Mouse (Mus musculus) 416B (cell line): ENCODE measurements around the gene Nubp2.
A peak's percentile ranks its signal among the peaks of the same experiment; 100 is the strongest.

ENCODE experiments used
- DNase-seq: peaks from one replicate; pipeline ENCODE4 v3.0.0; 2011; ENCODE audit warnings: low read depth

The Nubp2 gene

DNA sequence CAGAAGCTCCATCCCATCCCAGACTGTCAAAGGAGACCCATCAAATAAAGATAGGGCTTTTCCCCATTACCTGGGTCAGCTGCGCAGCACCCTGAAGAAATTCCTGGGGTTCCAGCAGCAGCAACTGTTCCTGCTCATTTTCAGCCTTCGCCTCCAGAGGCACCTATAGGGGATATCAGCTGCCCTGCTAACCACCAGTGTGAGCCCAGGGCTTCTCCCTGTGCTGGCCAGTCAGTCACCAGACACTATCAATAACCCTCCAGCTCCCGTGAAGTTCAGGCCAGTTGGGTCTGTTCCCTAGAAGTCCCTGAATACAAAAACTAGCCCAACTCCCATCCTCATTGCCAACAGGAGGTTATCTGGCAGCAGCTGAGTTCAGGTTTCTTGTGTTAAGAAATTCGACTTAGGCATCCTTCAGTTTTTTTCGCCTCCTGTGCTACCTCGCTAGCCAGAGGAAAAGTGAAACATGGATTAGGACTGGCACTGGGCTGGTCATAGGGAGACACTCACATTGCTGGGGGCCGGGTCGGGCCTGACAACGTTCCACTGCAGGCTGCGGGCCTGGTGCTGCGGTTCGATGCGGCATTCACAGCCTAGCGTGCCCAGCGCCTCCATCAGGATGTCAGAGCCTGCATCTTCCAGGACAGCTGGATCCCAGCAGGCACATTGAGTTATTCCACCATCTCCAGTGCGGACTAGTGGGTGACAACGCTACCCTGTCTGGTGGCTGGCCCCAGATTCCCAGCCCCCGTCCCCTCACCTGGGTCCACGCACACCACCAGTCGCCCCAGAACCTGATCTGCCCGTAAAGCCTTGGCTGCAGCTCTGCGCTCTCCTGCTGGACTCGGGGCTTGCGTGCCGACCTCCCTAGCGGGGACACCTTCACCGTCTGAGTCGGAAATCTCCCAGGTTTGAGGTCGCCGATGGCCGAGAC, 8.2 kb upstream of the Nubp2 start:
- peak; percentile 22 for DNase-seq

GRCm38 (mm10) chr17:24893276-24893675, 7.1 kb upstream of the Nubp2 start:
- DNase-seq = no peak

DNA sequence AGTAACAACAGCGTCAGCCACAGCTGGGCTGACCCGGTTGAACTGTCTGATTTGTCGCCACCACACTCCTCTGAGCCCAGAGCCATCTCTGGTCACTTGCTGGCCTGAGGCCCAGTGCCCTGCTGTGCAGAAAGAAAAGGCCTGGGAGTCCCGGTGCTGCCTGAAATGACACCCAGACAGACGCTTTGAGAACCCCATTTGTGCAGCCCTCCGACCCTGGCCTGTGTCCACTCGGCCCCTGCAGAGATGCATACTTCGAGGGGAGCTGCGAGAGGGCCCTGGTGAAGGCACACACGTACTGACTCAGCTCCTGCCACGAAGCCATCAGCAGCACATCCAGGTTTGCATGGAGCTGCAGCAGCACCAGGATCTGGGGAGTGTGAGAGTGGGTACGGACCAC, 6.6 kb upstream of the Nubp2 start:
- no peak for DNase-seq

DNA sequence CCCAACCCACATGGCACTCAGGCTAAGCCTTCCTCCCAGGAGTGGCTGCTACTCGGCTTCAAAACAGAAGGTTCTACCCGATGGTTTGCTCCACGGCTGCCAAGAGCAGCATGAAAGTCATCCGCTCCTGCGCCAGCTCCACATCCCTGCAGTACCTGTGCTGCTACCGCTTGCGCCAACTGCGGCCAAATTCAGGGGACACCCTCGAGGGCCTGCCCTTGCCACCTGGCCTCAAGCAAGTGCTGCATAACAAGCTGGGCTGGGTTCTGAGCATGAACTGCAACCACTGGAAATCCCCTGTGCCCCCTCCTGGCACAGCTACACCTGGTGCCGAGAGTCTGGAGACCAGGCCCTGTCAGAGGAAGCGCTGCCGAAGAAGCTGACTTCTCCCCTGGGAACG, 5.2 kb upstream of the Nubp2 start:
- DNase-seq = no peak

DNA sequence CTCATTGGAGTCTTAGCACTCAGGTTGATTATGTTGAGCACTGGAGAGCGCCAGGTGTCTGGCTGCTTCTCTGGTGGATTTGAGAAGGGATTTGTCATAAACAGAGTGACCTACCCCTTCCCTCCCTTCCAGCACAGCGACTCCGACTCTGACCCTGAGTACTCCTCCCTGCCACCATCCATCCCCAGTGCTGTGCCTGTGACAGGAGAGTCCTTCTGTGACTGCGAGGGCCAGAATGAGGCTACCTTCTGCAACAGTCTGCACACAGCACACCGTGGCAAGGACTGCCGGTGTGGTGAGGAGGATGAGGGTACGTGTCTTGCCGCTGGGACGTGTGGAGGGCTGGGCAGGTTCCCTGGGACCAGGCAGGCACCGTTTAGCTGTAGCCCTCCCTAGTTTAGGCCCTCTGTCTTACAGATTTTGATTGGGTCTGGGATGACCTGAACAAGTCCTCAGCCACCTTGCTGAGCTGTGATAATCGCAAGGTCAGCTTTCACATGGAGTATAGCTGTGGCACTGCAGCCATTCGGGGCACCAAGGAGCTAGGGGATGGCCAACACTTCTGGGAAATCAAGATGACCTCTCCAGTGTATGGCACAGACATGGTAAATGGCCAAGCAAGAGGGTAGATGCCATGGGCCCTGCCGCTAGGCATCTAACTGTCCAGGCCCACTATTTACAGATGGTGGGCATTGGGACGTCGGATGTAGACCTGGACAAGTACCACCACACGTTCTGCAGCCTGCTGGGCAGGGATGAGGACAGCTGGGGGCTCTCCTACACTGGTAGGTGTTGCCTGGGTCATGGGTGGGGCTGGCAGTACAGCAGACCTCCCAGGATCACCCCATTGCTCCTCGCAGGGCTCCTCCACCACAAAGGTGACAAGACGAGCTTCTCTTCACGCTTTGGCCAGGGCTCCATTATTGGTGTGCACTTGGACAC, 4.3 kb upstream of the Nubp2 start:
- no peak for DNase-seq

DNA sequence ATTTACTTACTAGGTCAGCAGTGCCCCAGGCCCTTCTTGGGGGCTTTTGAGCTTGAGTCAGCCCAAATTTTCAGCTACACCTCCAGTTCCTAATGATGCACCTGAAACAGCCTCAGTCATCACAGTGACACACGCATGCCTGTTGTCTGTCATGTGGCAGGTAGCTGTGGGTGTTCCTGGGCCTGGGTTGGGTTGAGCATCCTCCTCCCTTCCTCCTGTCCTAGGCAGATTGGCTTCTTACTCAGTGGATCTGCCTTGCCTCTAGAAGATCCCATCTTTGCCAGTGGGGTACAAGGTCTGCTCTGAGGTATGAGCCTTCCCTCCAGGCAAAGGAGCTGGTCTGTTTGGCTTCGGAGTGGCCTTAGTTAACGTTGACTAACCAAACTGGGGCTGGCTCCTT, 2.7 kb upstream of the Nubp2 start:
- DNase-seq = no peak

DNA sequence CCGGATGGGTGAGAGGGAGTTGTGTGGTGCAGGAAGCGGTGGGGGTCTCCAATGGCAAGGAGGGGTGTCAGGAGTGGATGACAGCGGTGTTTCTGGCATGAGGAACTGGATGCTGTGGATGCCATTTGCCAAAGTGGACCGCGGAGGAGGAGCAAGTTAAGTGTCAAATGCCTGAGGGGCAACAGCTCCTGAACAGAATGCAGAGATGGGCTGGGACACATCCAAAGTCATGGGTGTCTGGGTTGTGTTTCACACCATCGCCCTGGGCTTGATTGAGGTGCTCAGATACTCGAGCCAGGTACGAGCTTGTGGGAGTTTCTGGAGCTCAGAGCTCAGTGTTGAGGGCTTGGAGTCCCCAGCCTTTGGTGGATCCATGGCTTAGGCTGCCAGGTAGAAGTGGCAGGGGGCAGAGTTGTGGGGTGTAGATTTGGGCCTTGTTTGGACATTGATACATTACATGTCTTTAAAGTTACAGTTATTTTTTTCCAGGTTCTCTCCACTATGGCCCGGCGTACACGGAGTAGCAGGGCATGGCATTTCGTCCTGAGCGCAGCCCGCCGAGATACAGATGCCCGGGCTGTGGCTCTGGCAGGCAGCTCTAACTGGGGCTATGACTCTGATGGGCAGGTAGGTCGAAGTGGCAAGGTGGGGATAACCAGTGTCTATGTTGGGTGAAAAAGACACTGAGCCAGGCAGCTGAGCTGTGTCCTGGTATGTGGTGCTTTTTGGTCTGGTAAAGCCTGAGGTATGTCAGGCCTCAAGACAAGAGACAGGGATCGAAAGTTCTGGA, 1.3 kb upstream of the Nubp2 start:
- peak; percentile 31 for DNase-seq

- DNase-seq = no peak
These were observed 753 bp upstream of the Nubp2 start for GRCm38 (mm10) chr17:24886932-24887271.

DNA sequence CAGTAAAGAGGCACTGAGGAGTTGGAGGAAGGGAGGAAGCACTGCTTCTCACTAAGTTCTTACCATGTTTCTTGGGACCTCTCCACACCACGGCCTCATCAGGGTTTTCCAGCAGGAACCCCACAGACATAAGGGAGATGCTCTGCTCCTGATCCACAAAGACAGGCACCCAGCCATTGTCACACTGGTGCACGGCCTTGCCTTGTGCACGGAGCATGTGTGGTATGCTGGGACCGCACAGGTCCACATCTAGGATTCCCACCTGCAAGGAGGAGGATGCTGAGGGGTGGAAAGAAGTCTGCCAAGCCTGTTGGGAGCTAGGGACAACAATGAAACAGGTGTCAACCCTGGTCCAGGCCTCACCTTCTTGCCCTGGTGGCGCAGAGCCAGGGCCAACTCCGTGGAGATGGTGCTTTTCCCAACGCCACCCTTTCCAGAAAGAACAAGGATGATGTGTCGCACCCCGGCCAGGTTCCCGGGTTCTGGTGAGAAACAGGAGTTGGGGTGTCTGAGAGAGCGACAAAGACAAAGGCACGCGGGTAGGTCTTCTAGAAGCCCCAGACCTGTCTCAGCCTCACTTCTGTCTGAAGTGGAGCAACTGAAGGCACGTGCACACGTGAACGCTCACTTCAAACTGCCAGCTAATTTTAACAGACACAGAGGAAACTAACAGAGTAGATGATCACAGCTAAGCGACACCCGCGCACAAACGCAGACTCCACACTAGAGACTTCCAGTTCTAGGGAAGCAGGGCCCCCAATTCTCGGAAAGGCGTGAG, 604 bp downstream of the Nubp2 start:
- no peak for DNase-seq

GRCm38 (mm10) chr17:24884391-24884790, 1.8 kb downstream of the Nubp2 start:
- no peak for DNase-seq

GRCm38 (mm10) chr17:24881738-24882440, 4.3 kb downstream of the Nubp2 start:
- peak; percentile 82 for DNase-seq

DNA sequence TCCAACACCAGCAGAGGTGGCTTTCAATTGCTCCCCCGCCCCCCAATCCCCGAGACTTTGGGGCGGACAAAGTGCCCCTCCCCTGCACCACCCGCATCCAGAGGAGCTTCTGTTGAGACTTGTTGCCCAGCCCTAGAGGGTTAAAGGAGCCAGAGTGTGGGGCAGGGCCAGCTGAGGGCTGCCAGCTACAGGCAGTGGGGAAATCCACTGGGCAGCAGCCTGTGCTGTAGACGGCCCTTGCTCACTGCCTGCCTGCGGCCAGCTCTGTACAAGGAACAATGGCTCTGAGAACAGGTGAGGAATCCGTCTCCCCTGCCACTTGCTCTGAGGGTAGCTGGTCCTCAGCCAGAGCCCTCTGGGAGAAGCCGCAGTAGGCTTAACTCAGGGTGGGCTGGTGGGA, 7.6 kb downstream of the Nubp2 start:
- DNase-seq = no peak

DNA sequence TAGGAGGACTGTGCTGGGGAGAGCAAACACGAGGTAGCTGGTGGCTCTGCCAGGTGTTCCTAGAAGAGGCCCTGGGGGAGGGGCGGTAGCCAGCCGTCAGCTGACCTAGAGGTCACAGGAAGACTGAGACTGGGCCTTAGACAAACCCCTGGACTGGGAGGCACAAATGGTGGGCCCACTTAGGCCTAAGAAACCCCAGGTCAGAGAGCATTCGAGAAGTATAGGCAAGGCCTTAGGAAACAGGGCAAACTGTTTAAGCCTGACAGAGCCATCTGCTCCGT, 8.1 kb downstream of the Nubp2 start:
- no peak for DNase-seq

- DNase-seq = no peak
These were observed 8.6 kb downstream of the Nubp2 start for GRCm38 (mm10) chr17:24877336-24878116.

DNA sequence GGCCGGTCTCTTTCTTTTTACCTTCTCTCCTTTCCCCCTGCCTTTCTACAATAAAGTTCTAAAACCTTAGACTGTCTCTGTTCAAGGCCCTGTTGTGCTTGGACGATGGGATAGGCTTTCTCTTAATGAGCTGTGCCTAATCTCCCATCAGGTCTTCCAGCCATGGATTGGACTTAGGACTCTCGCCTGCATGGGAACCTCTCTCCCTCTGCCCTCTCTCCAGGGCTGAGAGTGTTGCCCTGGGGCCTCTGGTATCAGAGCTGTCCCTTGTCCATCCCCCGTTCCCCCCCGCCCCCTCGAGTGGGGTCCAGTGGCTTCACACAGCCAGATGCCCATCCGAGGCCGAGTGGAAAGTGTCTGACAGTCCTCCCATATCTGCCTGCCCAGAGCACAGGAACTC, 11.2 kb downstream of the Nubp2 start:
- DNase-seq = no peak

DNA sequence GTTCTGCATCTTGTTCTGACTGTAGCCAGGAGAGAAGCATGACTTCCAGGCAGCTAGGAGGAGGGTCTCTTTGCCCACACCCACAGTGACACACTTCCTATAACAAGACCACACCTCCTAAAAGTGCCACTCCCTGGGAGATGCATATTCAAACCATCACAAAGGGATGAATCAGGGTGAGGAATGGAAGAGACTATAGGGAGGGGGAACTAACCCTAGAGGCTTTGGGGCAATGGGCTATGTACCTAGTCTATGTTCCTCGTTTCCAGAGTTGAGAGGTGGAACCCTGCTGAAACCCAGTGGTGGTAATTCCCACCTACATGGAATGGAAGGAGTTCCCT, 11.8 kb downstream of the Nubp2 start:
- no peak for DNase-seq

- no peak for DNase-seq
These were observed 12.3 kb downstream of the Nubp2 start for GRCm38 (mm10) chr17:24873695-24874404.

GRCm38 (mm10) chr17:24867914-24868313, 18.2 kb downstream of the Nubp2 start:
- DNase-seq = no peak

DNA sequence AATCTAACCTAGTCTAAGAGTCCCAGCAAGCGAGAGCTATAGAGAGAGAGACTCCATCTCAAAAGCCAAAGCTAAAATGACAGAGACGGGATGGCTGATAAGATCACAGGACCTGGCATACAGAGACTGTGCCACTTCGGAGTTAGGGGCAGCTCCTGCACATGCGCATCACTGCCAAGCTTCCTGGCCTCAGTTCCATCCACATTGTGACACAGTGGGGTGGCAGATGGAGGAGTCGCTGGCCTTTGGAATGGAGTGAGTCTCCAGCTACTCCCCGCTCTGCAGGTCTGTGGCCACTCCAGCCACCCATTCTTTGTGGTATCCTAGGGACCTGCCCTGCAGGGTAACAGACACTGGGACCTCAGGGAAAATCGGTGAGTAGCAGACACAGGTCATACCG, 20.4 kb downstream of the Nubp2 start, which contains the start of gene Igfals:
Gene Igfals, plus strand, starts transcription at position 222 of the 400 bp plus-strand sequence.
- no peak for DNase-seq

DNA sequence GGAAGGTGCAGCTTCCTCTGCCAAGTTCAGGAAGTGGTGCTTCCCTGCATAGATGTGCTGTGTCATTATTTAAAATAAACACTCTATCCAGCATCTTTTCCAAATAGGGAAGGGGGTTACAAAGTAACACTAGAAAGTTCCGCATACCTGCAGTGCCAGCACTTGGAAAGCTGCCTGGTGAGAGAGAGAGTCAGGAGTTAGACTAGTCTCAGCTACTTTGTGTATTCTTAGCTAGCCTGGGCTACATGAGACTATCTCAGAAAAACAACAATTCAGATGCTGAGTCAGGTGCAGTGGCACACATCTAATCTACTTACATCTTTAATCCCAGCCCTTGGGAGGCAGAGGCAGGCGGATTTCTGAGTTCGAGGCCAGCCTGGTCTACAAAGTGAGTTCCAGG, 24.4 kb downstream of the Nubp2 start:
- DNase-seq = no peak
